Mouse (Mus musculus): ENCODE data around the gene Zfp169.
A peak's percentile ranks its signal among the peaks of the same experiment; 100 is the strongest.
"Not testable (repeated sequence)": the region's sequence is repeated elsewhere in the genome, so short reads cannot be mapped to it uniquely, and the experiment has no call there.

The Zfp169 gene

GRCm38 (mm10) chr13:48519122-48519521, 5.9 kb upstream of the Zfp169 start:
- not testable (repeated sequence) for DNase-seq (ENCODE audit: low spot score in 2 of 2)

DNA sequence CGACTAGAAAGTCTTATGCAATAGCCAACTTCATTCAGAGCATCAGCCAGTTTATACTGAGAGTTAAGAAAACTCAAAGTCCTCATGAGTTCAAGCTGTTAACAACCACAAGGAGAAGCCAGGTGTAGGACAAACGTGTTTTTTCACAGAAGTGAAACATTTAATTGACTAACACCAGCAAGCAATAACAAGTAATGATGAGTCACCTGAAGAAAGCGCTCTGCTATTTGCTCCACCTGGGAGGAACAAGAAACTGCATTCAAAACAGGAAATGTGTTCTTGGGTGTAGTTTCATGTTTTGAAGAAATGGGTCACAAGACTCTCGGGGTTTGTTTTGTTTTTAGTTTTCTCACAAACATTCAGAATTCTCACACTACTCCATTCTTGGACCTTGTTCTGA, 2.6 kb upstream of the Zfp169 start:
- no peak for DNase-seq (ENCODE audit: low spot score in 2 of 2)

DNA sequence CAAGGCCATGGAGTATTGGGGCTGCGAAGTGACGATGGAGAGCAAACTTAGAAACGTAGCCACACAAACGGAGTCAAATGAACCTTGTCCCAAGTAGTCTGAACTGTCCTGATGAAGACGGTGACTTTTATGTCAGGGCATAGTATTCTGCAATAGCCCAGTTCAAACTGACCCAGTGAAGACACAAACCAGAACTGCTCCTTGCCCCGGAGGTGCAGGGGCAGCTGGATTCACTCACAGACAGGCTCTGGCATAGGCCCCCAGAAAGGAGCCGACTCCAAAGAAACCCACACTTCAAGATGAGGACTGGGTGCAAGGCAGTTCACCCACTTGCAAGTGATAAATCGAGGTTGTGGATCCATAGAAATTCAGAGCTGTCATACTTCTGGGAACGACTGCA, 4.6 kb downstream of the Zfp169 start:
- DNase-seq (ENCODE audit: low spot score in 2 of 2) = no peak

GRCm38 (mm10) chr13:48502422-48502821, 10.8 kb downstream of the Zfp169 start:
- no peak for DNase-seq (ENCODE audit: low spot score in 2 of 2)

GRCm38 (mm10) chr13:48498676-48499075, 14.6 kb downstream of the Zfp169 start:
- no peak for DNase-seq (ENCODE audit: low spot score in 2 of 2)

DNA sequence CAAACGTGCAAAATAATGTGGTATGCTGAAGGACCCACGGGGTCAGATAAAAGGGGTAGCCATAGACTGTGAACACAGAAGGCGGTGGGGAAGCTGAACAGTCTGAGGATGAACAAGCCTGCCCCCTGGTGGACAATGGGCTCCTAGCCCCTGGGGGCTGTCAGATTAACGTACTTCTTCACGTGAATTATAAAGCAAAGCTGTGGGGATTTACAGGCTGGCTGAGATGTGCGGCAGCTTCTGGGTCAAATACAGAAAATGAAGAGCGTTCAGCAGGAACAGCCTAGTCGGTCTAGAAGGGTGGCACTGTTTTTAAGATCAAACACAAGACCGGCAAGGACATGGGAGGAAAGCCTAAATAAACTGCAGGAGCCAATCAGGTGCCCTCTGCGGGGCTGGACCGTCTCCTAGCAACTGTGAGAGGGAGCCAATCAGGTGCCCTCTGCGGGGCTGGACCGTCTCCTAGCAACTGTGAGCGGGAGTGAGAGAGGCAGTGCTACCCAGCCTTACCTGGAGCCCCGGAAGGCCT, 15.5 kb downstream of the Zfp169 start:
- DNase-seq (ENCODE audit: low spot score in 2 of 2) = peak; percentile 76 to 82

DNA sequence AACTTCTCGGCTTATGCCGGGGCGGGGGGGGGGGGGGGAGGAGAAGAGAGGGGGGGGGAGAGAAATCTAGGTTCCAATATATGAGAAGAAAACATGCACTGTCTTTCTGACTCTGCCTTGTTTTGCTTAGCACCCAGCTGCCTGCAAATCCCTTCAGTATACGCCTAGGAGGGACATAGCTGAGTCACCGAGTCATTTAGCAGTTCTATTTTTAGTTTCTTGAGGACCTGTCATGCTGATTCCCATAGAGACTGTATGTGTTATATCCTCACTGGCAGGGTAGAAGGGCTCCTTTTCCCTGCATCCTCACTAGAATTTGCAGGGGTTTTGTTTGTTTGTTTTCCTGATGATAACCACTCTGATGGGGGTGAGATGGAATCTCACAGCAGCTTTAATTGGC, 20.1 kb downstream of the Zfp169 start:
- DNase-seq (ENCODE audit: low spot score in 2 of 2) = peak; percentile 17 to 30

- no peak for DNase-seq (ENCODE audit: low spot score in 2 of 2)
These were observed 22.7 kb downstream of the Zfp169 start for GRCm38 (mm10) chr13:48490396-48491182.

DNA sequence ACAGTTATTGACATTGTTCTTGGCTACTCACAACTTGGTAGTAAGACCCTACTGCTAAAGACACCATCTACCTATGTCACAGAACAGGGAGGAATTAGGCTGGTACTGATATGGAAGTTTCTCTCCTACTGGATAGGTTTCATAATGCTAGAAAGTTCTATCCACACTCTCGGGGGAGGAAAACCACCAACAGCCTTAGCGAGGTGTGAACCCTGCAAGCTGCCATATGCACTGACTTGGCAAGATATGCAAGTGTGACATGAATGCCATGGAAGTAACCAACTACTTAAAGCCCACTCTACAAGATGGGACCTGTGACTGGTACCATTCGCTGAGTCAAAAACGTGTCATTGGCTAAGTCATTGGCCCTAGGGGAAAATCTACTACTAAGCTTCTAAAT, 29.6 kb downstream of the Zfp169 start:
- DNase-seq (ENCODE audit: low spot score in 2 of 2) = peak in 1 of 2 experiments; percentile 40

DNA sequence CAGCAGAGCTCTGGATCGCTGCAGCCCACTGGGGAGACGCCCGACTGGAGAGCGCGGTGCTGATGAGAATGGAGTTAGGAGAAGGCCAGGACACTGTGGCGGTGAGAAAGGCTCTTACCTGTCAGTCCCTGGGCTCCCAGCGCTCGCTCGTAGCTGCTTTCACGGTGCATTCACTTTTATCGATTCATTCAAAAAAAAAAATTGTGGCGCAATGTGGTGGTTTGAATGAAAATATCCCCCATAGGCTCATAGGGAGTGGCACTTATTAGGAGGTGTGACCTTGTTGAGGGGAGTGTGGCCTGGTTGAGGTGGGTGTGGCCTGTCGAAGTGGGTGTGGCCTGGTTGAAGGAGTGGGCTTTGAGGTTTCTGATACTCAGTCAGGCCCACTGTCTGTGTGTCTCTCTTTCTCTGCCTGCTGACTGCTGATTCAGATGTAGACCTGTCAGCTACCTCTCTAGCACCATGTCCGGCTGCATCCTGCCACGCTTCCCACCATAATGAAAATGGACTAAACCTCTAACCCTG, 44.5 kb downstream of the Zfp169 start:
- DNase-seq (ENCODE audit: low spot score in 2 of 2) = no peak

DNA sequence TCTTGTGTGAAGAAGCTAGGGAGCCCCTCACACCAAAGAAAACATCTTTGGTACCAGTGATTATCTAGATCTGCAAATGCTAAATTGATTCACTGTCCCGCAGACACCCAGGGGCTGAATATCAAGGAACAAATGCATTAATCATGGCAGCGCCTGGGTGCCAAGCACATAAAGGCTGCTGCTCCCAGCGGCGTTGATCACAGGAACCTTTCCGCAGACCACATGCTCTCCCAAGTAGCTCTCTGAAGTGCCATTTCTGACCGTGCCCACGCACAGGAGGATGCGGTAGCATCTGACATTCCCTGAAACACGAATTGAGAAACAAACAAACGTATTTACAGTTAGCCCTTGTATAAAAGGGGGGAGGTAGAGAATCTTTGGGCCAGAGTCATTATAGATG, 47.1 kb downstream of the Zfp169 start:
- DNase-seq (ENCODE audit: low spot score in 2 of 2) = no peak

DNA sequence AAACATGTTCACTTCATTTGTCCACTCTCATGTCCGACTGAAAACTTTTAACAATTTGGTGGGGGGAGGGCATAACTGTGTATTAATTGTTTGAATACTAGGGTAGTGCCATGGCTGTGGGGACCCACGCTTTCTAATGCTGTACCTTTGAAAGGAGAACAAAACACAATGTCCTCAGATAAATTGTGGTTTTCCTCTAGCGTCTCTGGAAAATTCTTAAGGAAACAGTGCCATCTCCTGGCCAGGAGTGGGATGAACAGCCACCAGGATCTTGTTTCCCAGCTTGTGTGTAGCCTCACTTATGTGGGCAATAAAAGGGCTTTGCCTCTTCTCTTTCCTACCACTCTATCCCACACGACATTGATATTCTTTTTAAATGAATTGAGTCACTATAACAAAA, 49.1 kb downstream of the Zfp169 start:
- peak; percentile 81 to 88 for DNase-seq (ENCODE audit: low spot score in 2 of 2)

GRCm38 (mm10) chr13:48459280-48459679, 54.0 kb downstream of the Zfp169 start:
- DNase-seq (ENCODE audit: low spot score in 2 of 2) = no peak

DNA sequence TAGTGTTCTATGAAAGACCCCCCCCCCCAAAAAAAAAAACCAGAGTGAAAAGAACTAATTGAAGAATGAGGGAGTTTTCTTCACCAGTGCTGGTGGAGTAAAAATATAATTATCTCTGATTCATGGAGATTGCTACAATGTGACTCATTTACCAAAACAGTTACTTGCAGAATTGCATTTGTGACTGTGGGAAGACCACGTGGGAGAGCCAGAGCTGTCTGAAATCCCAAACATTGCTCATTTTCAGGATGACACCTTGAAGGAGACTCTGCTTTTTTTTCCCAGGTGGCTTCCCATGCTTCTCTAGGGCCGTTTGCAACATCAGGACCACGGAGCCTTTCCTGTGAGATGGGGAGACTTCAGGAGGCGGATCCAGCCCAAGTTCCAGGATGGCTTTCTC, 65.1 kb downstream of the Zfp169 start:
- DNase-seq (ENCODE audit: low spot score in 2 of 2) = peak; percentile 16 to 24

- no peak for DNase-seq (ENCODE audit: low spot score in 2 of 2)
These were observed 69.3 kb downstream of the Zfp169 start for GRCm38 (mm10) chr13:48443996-48444395.

- no peak for DNase-seq (ENCODE audit: low spot score in 2 of 2)
These were observed 74.9 kb downstream of the Zfp169 start for GRCm38 (mm10) chr13:48438321-48438720.
